Mouse (Mus musculus) bone marrow, adult 2 months (tissue): ENCODE measurements around the gene Gda.

Experiments used
- CTCF ChIP-seq: fragments of 200-500 bp; IDR thresholded peaks from 2 replicates; pipeline ENCODE4 v1.5.1; 2011; ENCODE audit warnings: low read length, control low read depth; ENCODE audit not compliant: control insufficient read depth, insufficient read depth
- POLR2A ChIP-seq: fragments of 200-500 bp; IDR thresholded peaks from 2 replicates; pipeline ENCODE4 v1.6.1; 2011; ENCODE audit warnings: low read depth, mild to moderate bottlenecking, control low read depth, low read length, borderline replicate concordance; ENCODE audit not compliant: control insufficient read depth

DNA sequence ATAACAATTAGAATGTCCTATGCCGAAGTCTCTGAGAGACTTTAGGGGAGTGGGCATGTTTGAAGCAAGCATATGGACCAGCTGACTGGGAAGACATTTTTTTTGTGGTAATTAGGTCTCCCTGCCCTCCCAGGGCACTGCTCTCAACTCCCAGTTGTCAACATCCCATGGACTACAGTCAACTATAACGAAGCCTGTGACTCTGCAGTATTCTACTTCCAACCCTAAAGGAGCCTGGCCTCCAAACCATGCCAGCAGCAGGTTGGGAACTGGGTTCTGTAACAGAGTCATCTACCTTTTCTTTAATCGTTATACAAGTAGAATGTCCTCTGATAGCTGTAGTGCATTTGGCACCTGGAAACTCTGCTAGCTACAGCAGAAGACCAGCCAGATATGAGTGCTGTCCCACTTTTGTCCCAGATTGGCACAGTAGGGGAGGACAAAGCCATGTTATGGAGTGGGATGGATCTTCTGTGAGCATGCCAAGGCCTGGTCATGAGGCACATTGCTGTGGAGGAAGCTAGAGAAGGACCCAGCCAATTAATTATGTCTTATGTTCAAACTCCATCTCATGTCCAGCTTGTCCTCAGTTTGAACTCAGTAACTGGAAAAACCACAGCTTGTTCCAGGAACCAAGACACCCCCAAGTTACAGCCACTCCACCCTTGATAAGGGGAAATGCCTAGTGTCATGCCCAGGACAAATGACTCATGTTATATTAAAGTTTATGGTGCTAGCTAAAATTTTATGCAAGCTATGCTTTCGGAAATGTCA, 96.6 kb downstream of the Gda start:
- TF ChIP-seq POLR2A: no peak
- TF ChIP-seq CTCF: no peak
